Mouse (Mus musculus) lung, adult 2 months (tissue): ENCODE measurements around the gene Cep295nl.

ENCODE experiments used
- CTCF ChIP-seq: fragments of 200-500 bp; IDR thresholded peaks from 2 replicates; pipeline ENCODE4 v1.5.1; 2011; ENCODE audit warnings: mild to moderate bottlenecking, low read length, control low read depth; ENCODE audit not compliant: insufficient read depth
- POLR2A ChIP-seq: fragments of 200-500 bp; IDR thresholded peaks from 2 replicates; pipeline ENCODE4 v1.6.1; 2011; ENCODE audit warnings: low read depth, mild to moderate bottlenecking, control low read depth, low read length, borderline replicate concordance; ENCODE audit errors: extremely low read depth

DNA sequence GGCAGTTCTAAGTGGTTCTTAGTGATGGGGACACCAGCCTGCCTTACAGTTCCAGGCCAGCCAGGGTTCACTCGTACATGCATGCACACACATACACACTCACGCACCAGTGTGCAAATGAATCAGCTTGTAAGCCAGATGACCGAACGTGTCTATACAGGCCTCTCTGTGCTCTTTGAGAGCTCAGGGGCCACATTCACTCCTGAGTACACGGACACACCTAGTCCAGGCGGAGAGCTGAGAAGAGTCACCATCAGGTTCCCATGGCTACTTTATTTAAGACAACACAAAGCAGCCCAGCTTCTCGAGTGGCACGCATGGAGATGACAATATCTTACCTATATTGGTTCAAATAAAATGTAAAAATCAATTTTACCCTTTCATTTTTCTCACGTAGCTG, 55.9 kb downstream of the Cep295nl start:
- TF ChIP-seq CTCF = no peak
- no peak for TF ChIP-seq POLR2A
